Mouse (Mus musculus): ENCODE measurements around the gene Rab24. TPM values are rescaled to one million over a fixed set of nuclear protein-coding genes. Genes with fewer than 3 reads are reported as not detected.

The Rab24 gene
- polyA plus RNA-seq, 1 experiment from 2014 or later, result 91.5 TPM

DNA sequence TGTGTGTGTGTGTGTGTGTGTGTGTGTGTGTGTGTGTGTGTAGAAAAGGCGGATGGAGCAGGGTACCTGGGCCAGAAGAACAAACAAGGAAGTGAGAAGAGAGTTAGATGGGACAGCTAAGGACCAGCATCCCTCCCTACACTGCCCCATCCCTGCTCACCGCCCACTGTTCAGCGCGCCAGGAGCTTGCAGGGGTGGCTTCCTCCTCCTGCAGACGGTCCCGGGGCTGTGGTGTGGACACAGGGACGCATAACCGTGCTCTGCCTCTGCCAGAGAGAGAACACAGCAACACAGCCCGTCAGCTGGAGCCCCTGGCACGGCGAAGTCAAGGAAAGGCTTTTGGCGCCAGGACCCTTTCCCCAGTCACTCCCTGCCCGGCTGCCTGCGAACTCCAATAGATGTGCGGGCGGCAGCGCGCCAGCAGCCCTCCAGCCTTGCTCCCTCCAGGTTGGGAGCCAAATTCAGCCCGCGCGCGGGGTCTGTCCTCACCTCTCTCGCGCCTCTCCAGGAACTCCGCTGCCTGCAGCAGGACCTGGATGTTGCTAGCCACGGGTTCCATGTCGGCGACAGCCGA is 7.5 kb upstream of the Rab24 start:
- WGBS, result under 1% methylated on average over 28 of the region's 29 CpGs
- no peaks in the 10 kb centered on the region for H3K9me3 ChIP-seq (ENCODE audit: low read length)
- peak; percentile 39 for ATAC-seq (ENCODE audit: low FRiP score, low TSS enrichment)
- peak overlapping the region; percentile 74 for H3K9ac ChIP-seq (replicated peaks; ENCODE audit: low read length)
- peaks cover 40% of the 10 kb centered on the region for H3K4me1 ChIP-seq (ENCODE audit: insufficient read depth, low read length)
- H3K4me2 ChIP-seq (replicated peaks; ENCODE audit: low read depth, low read length), result peak overlapping the region; percentile 92
- peak overlapping the region; percentile 28; the same call in 1 of the 2 replicates for H3K27ac ChIP-seq (ENCODE audit: low read length)
- peaks cover 18% of the 10 kb centered on the region for H3K36me3 ChIP-seq (ENCODE audit: insufficient read depth, low read length)
- peak overlapping the region; percentile 79 for H3K4me3 ChIP-seq (ENCODE audit: low read length)
- no peaks in the 10 kb centered on the region for H3K27me3 ChIP-seq (ENCODE audit: insufficient read depth, low read length)

- 96% methylated on average over 4 of the region's 4 CpGs for WGBS
- Histone ChIP-seq H3K27me3 (ENCODE audit: insufficient read depth, low read length) (no peaks in the 10 kb centered on the region), H3K4me2 (replicated peaks; ENCODE audit: low read depth, low read length) (peak overlapping the region; percentile 92), H3K4me3 (ENCODE audit: low read length) (peak overlapping the region; percentile 79), H3K36me3 (ENCODE audit: insufficient read depth, low read length) (peaks cover 24% of the 10 kb centered on the region), H3K4me1 (ENCODE audit: insufficient read depth, low read length) (peaks cover 46% of the 10 kb centered on the region), H3K9me3 (ENCODE audit: low read length) (no peaks in the 10 kb centered on the region), H3K9ac (replicated peaks; ENCODE audit: low read length) (peak overlapping the region; percentile 74; the same call in 1 of the 2 replicates), H3K27ac (ENCODE audit: low read length) (no peak overlapping the region)
- ATAC-seq (ENCODE audit: low FRiP score, low TSS enrichment), result no peak
These were observed 6.9 kb upstream of the Rab24 start for GRCm38 (mm10) chr13:55328641-55329040.

DNA sequence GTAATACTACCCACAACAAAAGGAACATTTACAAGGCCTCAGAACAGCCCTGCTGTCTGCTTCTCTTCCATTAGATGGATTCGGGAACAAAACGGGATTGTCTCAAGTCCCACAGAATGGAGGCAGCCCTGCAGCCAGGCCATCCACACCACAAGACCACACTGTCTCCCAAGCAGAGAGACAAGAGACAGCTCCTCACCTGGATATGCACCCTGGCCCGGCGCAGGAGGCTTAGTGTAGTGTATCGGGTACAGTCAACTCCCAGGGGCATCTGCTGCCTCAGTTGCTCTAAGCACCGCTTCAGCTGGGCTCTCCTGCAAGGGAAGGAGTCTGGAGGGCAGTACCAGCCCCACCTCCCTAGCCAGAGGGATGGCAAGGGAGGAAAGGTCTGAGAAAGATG is 6.4 kb upstream of the Rab24 start:
- peak overlapping the region; percentile 40 for H3K9ac ChIP-seq (replicated peaks; ENCODE audit: low read length)
- no peak for ATAC-seq (ENCODE audit: low FRiP score, low TSS enrichment)
- no peaks in the 10 kb centered on the region for H3K9me3 ChIP-seq (ENCODE audit: low read length)
- H3K4me1 ChIP-seq (ENCODE audit: insufficient read depth, low read length), result peaks cover 50% of the 10 kb centered on the region
- H3K27me3 ChIP-seq (ENCODE audit: insufficient read depth, low read length), result no peaks in the 10 kb centered on the region
- peak overlapping the region; percentile 92 for H3K4me2 ChIP-seq (replicated peaks; ENCODE audit: low read depth, low read length)
- H3K36me3 ChIP-seq (ENCODE audit: insufficient read depth, low read length), result peaks cover 27% of the 10 kb centered on the region
- WGBS, result 82% methylated on average over 6 of the region's 6 CpGs
- H3K27ac ChIP-seq (ENCODE audit: low read length), result no peak overlapping the region
- H3K4me3 ChIP-seq (ENCODE audit: low read length), result peak overlapping the region; percentile 79; the same call in 1 of the 2 replicates

- H3K4me3 ChIP-seq (ENCODE audit: low read length), result peak overlapping the region; percentile 79; the same call in 1 of the 2 replicates
- peaks cover 56% of the 10 kb centered on the region for H3K4me1 ChIP-seq (ENCODE audit: insufficient read depth, low read length)
- WGBS, result 39% methylated on average over 6 of the region's 8 CpGs
These were observed 5.9 kb upstream of the Rab24 start for GRCm38 (mm10) chr13:55327633-55328032.

GRCm38 (mm10) chr13:55327169-55327568 is 5.4 kb upstream of the Rab24 start:
- Histone ChIP-seq H3K4me3 (ENCODE audit: low read length) (no peak overlapping the region), H3K9me3 (ENCODE audit: low read length) (no peaks in the 10 kb centered on the region), H3K4me1 (ENCODE audit: insufficient read depth, low read length) (peaks cover 57% of the 10 kb centered on the region), H3K9ac (replicated peaks; ENCODE audit: low read length) (no peak overlapping the region), H3K27me3 (ENCODE audit: insufficient read depth, low read length) (no peaks in the 10 kb centered on the region), H3K36me3 (ENCODE audit: insufficient read depth, low read length) (peaks cover 30% of the 10 kb centered on the region), H3K27ac (ENCODE audit: low read length) (peak overlapping the region; percentile 13; the same call in 1 of the 2 replicates), H3K4me2 (replicated peaks; ENCODE audit: low read depth, low read length) (no peak overlapping the region)
- ATAC-seq (ENCODE audit: low FRiP score, low TSS enrichment), result no peak
- WGBS, result 49% methylated on average over 4 of the region's 4 CpGs

More at GRCm38 (mm10) chr13:55327633-55328032, 5.9 kb upstream of the Rab24 start:
- no peaks in the 10 kb centered on the region for H3K27me3 ChIP-seq (ENCODE audit: insufficient read depth, low read length)
- H3K9me3 ChIP-seq (ENCODE audit: low read length), result no peaks in the 10 kb centered on the region
- H3K27ac ChIP-seq (ENCODE audit: low read length), result no peak overlapping the region
- H3K9ac ChIP-seq (replicated peaks; ENCODE audit: low read length), result no peak overlapping the region
- peak overlapping the region; percentile 92 for H3K4me2 ChIP-seq (replicated peaks; ENCODE audit: low read depth, low read length)
- H3K36me3 ChIP-seq (ENCODE audit: insufficient read depth, low read length), result peaks cover 30% of the 10 kb centered on the region
- ATAC-seq (ENCODE audit: low FRiP score, low TSS enrichment), result peak; percentile 14; the same call in 1 of the 2 replicates

GRCm38 (mm10) chr13:55325596-55325995 is 3.9 kb upstream of the Rab24 start:
- ATAC-seq (ENCODE audit: low FRiP score, low TSS enrichment), result no peak
- H3K27ac ChIP-seq (ENCODE audit: low read length), result no peak overlapping the region
- no peaks in the 10 kb centered on the region for H3K9me3 ChIP-seq (ENCODE audit: low read length)
- peaks cover 30% of the 10 kb centered on the region for H3K36me3 ChIP-seq (ENCODE audit: insufficient read depth, low read length)
- peaks cover 55% of the 10 kb centered on the region for H3K4me1 ChIP-seq (ENCODE audit: insufficient read depth, low read length)
- WGBS, result 81% methylated on average over 11 of the region's 11 CpGs
- H3K4me2 ChIP-seq (replicated peaks; ENCODE audit: low read depth, low read length), result no peak overlapping the region
- H3K9ac ChIP-seq (replicated peaks; ENCODE audit: low read length), result no peak overlapping the region
- H3K27me3 ChIP-seq (ENCODE audit: insufficient read depth, low read length), result no peaks in the 10 kb centered on the region
- no peak overlapping the region for H3K4me3 ChIP-seq (ENCODE audit: low read length)

GRCm38 (mm10) chr13:55322130-55322825 is 532 bp upstream of the Rab24 start:
- Histone ChIP-seq H3K4me1 (ENCODE audit: insufficient read depth, low read length) (peaks cover 35% of the 10 kb centered on the region), H3K4me2 (replicated peaks; ENCODE audit: low read depth, low read length) (peak overlapping the region; percentile 80), H3K4me3 (ENCODE audit: low read length) (peak overlapping the region; percentile 85), H3K9ac (replicated peaks; ENCODE audit: low read length) (peak overlapping the region; percentile 89), H3K27me3 (ENCODE audit: insufficient read depth, low read length) (no peaks in the 10 kb centered on the region), H3K9me3 (ENCODE audit: low read length) (no peaks in the 10 kb centered on the region), H3K27ac (ENCODE audit: low read length) (peak overlapping the region; percentile 86), H3K36me3 (ENCODE audit: insufficient read depth, low read length) (peaks cover 49% of the 10 kb centered on the region)
- no peak; the same call in 1 of the 2 replicates for ATAC-seq (ENCODE audit: low FRiP score, low TSS enrichment)
- 1% methylated on average over 31 of the region's 31 CpGs for WGBS

DNA sequence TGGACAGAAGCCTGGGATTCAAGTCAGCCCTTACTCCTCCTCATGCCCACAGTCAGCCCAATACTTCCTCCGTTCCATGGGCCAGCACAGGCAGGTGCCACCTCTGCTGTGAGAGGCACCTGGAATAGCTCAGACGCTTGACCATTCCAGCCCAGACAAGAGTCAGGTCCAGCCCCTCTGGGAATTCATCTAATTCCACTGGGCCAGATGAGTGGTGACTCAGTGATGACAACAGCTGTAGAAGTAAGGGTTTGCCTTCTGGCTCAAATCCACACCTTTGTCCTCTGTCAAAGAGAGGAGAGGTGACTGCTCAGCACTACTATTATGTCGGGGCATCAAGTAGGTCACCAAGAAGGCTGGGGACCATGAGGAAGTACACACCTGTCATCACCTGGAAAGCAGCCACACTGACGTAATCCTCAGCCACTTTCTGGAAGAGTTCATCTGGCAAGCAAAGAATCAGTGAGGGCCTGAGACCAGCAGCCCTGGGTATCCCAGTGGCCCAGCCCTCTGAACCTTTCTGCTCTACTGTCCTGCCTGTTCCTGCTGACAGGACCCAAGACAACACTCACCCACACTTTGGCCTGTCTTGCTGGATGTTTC is 1.7 kb downstream of the Rab24 start, which contains the start of gene Prelid1:
Gene Prelid1 (plus strand): TSS at position 570 of the 603 bp plus-strand sequence.
- no peak for ATAC-seq (ENCODE audit: low FRiP score, low TSS enrichment)
- Histone ChIP-seq H3K27ac (ENCODE audit: low read length) (peak within 1 kb of the TSS; percentile 73), H3K9me3 (ENCODE audit: low read length) (no peaks in the 10 kb centered on the region), H3K4me2 (replicated peaks; ENCODE audit: low read depth, low read length) (peak within 1 kb of the TSS; percentile 80), H3K9ac (replicated peaks; ENCODE audit: low read length) (peak within 1 kb of the TSS; percentile 89), H3K4me1 (ENCODE audit: insufficient read depth, low read length) (peaks cover 27% of the 10 kb centered on the region), H3K27me3 (ENCODE audit: insufficient read depth, low read length) (no peaks in the 10 kb centered on the region), H3K36me3 (ENCODE audit: insufficient read depth, low read length) (peaks cover 43% of the 10 kb centered on the region), H3K4me3 (ENCODE audit: low read length) (peak within 1 kb of the TSS; percentile 85)
- WGBS, result 83% methylated on average over 4 of the region's 4 CpGs

DNA sequence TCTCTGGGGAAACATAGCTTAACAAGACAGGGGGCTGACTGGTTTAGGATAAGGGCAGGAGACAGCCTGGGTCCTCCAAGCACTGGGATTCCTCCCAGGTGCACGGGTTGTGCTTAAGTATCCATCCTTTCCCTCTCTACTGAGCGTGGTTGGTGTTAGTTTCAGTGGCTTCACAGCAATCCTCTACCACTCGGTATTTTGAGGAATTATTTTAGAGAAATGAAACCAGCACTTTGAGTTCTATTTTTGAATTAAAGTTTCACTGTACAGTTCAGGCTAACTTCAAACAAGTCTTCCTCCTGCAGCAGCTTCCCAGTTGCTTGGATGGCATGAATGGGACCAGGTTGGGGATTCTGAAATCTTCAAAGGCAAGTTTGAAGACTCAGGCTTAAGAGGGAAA is 3.4 kb downstream of the Rab24 start:
- peaks cover 46% of the 10 kb centered on the region for H3K36me3 ChIP-seq (ENCODE audit: insufficient read depth, low read length)
- no peak overlapping the region for H3K4me2 ChIP-seq (replicated peaks; ENCODE audit: low read depth, low read length)
- no peak for ATAC-seq (ENCODE audit: low FRiP score, low TSS enrichment)
- H3K27me3 ChIP-seq (ENCODE audit: insufficient read depth, low read length), result no peaks in the 10 kb centered on the region
- no peak overlapping the region for H3K4me3 ChIP-seq (ENCODE audit: low read length)
- H3K27ac ChIP-seq (ENCODE audit: low read length), result no peak overlapping the region
- no peaks in the 10 kb centered on the region for H3K9me3 ChIP-seq (ENCODE audit: low read length)
- 80% methylated on average over 3 of the region's 3 CpGs for WGBS
- peaks cover 18% of the 10 kb centered on the region for H3K4me1 ChIP-seq (ENCODE audit: insufficient read depth, low read length)
- no peak overlapping the region for H3K9ac ChIP-seq (replicated peaks; ENCODE audit: low read length)
